Mouse (Mus musculus) lung, postnatal 0 days (tissue): ENCODE data around the gene Sh3bp4.

Source experiments
- CTCF ChIP-seq: IDR thresholded peaks from 2 replicates; pipeline ENCODE4 v1.5.1; 2016; ENCODE audit warnings: antibody characterized with exemption, mild to moderate bottlenecking
- EP300 ChIP-seq: IDR thresholded peaks from 2 replicates; pipeline ENCODE4 v1.6.1; 2016; ENCODE audit warnings: antibody characterized with exemption, mild to moderate bottlenecking, control low read depth

GRCm38 (mm10) chr1:89024696-89025612, 45.3 kb upstream of the Sh3bp4 start:
- no peak for TF ChIP-seq EP300
- no peak for TF ChIP-seq CTCF
